Mouse (Mus musculus): ENCODE results near the gene Tex21.
"Not testable (repeated sequence)": the region's sequence is repeated elsewhere in the genome, so short reads cannot be mapped to it uniquely, and the experiment has no call there.

Gene Tex21

DNA sequence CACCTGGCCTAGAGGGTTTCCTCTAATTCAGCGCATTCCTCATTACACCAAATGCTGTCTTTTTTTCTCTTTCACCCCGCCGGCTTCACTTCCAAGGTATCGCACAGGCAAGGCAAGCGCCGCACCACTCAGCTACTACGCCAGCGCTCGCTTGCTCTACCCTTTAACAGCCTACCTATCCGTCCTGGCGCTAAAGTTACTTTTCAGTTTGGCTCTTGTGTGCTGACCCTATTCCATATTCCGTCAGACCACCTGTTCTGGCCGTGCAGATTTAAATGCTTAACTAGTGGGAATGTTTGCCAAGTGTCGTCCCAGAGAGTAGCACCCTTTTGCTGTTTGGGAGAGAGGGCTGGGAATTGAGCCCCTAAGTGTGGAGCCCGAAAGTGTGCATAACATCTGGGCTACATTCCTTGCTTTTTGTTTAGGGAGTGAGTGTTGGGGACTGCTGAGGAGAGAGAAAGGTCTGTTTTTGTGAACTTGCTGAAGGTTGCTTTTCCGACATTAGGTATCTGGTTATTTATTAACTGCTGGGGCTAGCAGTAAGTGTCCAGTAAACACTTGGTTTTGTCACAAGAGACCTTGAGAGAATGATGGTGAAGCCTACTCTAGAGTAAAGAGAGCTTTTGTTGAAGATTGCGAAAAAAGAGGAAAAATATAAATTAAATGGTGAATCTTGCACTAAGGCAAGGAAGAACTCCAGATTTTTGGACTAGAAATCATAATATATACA is 9.7 kb upstream of the Tex21 start:
- peak in 1 of 2 experiments; percentile 14 for DNase-seq

DNA sequence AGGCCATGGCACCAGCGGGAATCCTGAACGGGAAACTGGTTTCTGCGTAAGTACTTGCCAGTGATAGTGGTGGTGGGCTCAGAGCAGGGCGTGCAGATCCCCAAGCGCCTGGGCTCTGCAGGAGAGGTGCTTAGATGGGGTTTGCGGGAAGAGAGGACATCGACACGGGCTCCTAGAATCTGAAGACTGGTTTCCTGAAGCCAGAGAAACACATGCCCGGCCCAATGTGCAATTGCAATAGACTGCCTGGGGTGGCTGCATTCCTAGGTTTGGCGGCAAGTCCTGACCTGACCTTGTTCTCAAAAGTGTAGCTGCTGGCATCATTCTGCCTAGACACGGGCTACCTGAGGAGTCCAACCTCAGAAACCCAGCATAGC is 8.9 kb upstream of the Tex21 start:
- DNase-seq = no peak

DNA sequence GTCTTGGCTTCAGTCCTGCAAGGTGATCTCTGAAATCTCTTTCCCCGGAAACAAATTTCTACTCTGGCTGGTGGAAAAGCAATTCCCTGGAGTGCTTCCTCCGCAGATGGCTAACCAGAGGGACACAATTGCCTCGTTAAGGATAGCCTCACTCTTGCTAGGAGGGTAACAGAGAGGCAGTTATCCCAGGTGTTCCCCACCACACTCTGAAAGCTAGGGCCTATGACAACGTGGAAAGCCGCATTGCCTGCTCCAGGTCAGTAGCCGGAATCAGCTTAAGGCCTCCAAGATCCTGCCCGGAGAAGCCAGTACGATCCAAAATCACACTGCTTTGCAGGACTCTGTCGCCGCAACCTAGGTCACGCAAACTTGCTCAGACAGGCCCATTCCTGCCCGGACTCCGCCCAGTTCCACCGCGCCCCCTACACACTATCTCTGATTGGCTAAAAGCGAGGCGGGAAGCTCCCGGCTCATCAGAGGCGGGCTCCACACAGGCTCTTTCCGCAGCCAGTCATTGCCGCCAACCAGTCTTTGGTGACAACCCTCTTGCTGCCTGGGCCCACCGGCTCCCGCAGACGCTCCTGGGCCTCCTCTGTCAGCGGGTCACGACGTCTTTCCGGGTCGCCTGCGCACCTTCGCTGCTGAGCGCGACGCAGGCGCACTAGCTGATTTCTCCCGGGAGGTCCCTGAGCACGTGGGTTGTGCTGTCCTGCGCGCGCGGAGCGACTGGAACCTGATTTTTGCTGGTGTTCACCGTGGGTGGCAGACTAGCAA is 8.4 kb upstream of the Tex21 start, which contains the start of gene Mthfd1:
Gene Mthfd1, plus strand, starts transcription at position 574 of the 774 bp plus-strand sequence.
- peak; percentile 81 to 89 for DNase-seq

DNA sequence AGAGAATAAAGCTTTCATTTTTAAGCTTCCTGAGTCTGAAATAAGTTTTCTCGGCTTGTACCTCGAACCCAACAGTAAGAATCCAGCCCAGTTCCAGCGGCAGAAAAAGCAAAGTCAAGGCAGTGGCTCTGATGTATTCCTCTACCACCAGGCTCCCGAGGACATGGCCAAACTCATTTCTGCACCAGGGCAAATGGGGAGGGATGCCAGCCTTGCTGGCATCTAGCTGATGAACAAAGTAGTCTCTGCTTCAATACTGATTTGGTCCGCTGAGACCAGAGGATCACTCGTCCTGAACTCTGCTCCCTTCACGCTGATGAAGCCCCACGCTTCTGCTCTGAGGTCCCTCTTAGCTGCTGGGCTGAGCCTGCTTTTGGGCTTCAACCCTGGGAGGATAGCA is 7.4 kb upstream of the Tex21 start:
- DNase-seq = no peak

DNA sequence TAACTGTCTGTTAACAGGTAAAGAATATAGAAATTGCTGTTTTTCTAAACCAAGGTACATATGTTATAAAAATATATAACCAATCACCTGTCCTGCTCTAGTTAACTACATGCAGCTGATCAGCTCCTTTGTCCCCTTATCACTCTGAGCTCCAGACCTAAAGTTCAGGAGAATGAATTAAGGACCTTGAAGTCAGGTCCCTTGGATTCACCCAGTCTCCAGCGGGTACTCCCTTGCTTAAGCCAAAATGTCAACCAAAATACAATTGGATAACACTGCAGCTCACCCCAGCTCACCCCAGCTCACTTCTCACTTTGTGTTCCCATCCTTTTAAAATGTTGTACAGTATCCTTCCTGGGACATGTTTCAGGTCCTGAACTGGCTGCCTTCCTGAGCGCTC is 7.0 kb upstream of the Tex21 start:
- no peak for DNase-seq

DNA sequence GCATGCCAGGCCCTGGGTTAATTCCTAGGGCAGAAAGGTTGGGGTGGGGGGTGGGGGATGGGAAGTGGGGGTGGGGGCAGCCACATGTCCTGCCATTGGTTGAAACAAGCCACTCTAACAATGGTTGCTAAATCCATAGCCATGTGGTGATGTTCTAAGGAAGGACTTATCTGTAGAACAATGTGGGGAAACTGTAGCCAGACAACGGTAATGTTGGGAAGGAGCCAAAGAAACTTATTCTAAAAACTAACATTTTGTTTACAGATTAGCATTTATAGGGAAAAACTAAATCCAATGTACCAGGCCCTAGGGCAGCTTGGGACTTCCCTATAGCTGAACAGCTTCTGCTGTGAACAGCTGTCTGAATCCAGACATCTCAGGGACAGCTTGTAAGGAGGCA is 6.5 kb upstream of the Tex21 start:
- DNase-seq = no peak

DNA sequence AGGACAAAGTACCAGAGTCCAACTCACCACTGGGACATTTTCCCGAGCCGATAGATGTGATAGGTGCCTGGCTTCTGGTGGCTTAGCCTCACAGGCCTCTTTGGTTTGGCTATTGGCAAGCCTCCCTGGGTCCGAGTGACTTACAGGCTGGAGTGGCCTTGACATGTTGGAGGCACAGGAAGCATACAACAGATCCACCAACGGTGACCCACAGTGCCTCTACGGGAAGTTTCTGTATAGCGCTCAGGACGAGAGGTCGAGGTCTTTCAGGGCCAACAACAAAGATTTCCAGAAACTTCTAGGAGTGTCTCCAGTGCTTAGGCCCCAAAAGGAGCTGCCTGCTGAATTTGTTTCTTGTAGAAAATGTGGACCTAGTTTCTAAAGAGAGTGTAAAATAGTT is 1.6 kb downstream of the Tex21 start:
- no peak for DNase-seq

DNA sequence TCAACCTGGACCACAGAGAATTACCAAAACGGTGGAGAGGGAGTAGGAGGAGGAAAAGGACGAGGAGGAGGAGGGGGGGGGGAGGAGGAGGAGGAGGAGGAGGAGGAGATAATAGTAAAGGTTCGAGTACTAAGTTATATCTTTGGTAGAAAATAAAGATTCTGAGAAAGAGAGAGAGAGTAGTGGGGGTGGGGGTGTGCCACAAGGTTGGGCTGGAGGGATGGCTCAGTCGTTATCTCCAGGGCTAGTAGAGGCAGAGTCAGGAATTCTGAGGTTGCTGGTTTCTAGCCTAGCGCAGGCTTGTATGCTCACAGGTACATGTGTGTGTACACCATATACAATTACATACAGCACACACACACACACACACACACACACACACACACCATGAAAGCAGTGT is 4.7 kb downstream of the Tex21 start:
- DNase-seq = no peak

DNA sequence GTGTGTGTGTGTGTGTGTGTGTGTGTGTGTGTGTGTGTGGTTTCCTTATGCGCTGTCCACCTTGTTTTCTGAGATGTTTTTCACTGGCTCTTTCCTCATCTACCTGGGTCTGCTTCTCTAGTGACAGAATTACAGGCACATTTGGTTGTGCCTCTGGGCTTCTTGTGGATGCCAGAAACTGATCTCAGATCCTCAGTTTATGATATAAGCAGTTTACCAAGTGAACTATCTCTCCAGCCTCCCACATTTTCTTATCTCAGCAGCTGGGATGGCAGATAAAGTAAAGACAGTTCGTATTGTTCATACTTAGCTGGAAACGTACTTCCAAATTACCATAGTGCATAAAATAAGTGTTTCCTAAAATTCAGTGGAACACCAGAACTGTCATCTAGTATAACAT is 5.5 kb downstream of the Tex21 start:
- DNase-seq = no peak

DNA sequence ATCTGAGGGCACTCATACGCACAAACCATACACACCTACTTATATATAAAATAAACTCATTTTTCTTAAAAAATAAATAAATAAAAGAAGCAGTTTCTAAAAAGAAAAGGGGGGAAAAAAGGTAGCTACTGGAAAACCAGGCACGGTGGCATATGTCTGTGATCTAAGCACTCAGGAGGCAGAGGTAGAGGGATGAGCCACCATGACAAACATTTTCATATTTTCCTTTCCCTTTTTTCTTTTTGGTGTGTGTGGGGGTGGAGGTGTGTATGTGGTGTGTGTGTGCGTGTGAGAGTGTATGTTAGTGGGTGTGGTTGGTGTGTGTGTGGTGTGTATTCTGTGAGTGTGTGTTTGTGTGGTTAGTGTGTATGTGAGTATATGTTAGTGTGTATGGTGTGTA is 5.9 kb downstream of the Tex21 start:
- no peak for DNase-seq

DNA sequence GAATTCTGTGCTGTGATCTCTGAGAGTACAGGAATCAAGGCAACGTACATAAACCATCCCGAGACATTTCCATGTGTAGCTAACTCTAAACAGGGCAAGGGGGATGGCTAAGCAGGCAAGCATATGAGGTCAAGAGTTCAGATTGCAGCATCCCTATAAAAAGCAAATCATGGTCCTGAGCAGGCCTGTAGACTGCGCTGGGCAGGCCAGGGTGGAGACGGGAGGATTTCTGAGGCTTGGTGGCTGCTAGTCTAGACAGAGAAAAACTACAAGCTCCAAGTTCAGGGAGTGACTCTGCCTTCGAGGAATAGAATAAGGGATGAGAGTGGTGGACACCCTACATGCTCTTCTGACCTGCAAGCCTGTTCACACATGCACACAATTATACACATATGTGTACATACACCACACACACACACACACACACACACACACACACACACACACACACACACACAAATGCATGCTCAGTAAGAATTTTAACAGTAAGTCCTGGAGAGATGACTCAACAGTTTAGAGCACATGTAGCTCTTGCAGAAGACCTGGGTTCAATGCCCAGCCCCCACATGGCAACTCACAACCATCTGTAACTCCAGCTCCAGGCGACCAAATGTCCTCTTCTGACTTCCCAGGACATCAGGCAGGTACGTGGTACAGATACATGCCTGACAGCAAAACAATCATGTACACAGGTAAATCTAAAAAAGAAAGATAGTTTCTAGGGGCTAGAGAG is 6.5 kb downstream of the Tex21 start:
- DNase-seq = no peak

DNA sequence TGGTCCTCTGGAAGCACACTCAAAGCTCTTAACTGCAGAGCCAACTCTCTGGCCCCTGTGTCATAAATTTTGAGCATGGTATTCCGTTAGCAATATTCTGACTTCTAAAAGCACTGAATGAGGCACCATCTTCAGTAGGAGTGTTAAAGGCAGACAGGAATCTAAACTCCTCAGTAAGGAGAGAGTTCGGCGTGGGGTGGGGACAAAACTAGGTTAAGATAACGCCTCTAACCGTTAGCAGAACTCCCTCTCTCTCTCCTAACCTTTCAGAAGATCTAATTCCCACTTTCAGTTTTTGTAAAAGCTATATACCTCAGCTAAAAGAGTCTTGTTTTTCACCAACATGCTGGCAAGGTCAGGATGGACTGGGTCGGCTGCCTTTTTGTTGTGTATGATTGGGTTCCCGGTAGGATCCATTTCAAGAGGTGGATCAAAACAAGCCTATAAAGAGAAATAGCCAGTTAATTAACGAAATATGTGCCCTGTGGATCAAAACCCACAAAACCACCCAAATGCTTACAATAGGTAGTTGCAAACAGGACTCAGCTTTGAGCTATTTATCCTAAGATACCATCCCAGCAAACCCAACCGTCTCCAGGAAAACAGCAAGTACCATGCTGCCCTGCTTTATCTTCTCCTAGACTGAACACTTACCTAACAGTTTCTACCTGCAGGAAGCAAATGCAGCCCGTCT is 7.3 kb downstream of the Tex21 start:
- DNase-seq = no peak

DNA sequence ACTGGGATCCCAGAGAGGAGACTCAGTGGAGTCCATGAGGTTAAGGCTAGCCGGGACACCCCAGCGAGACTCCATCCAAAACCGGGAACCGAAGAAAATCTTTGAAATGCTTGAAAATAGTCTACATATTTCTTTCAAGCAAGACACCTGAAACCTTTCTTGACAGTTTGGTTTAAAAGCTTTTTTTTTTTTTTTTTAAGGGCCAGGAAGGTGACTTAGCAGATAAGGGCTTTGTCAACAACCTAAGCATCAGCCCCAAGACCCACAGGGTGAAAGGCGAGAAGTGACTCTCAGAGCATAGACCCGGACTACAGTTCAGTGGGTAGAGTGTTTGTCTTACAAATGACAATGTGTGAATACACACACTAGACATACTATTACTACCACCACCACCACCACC is 11.3 kb downstream of the Tex21 start:
- DNase-seq = no peak

DNA sequence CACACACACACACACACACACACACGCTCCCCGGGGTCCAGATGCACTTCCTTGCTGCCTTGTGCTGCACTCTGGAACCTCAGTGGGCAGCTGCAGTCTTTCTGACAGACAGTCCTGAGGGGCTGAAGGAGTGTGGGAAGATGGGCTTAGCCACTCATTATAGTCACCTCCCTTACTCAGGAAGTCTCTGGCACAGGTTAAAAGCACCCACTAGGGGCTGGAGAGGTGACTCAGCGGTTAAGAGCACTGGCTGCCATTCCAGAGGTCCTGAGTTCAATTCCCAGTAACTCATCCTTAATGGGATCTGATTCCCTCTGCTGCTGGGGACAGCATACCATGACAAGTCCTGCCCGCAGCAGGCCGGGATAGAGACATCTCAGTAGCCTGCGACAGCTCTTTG is 15.9 kb downstream of the Tex21 start:
- DNase-seq = no peak

DNA sequence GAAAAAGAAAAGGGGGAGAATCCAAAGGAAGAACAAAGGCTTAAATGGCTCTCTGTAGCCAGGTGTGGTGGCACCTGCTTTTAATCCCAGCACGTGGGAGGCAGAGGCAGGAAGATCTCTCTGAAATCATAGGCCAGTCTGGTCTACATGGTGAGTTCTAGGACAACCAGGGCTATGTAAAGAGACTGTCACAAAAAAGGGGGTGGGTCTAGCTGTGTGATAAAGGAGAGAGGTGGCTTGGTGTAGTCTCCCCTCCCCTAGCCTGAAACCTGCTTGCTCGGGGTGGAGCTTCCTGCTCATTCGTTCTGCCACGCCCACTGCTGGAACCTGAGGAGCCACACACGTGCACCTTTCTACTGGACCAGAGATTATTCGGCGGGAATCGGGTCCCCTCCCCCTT is 24.4 kb downstream of the Tex21 start:
- DNase-seq = not testable (repeated sequence)

DNA sequence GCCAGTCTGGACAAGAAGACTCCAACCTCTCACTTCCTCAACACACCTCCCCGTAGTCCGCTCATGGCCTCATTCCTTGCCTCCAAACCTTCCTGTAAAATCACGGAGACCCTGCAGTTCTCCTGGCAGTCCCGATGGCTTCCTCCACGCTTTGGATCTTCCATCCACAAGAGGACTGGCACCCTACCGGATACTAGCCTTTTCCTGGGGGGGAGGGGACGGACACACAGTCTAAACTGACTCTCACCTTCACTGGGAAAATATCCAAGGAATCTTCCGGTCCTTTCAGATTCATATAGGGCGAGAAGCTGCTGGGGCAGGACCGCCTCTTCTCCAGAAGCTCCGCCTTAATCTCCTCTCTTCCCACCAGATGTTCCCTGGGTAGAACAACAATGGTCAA is 29.8 kb downstream of the Tex21 start:
- no peak for DNase-seq

DNA sequence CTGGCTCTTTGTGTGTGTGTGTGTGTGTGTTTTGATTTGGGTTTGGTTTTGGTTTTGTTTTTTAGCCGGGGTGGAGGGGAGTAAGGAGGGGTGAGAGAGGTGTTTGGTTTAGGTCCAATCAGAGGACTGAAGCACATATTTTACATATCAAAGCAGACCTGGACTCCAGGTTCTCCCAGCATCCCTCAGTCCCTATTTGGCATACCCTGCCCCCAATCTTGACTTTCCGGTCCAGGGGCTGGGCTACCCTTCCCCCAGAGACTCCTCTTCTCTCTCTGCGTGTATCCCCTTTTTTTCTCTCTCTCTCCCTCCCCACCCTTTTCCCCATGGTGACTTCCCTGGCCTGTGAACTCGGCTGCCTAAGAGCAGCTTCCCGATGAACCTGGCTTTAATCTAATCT is 31.4 kb downstream of the Tex21 start:
- no peak for DNase-seq

DNA sequence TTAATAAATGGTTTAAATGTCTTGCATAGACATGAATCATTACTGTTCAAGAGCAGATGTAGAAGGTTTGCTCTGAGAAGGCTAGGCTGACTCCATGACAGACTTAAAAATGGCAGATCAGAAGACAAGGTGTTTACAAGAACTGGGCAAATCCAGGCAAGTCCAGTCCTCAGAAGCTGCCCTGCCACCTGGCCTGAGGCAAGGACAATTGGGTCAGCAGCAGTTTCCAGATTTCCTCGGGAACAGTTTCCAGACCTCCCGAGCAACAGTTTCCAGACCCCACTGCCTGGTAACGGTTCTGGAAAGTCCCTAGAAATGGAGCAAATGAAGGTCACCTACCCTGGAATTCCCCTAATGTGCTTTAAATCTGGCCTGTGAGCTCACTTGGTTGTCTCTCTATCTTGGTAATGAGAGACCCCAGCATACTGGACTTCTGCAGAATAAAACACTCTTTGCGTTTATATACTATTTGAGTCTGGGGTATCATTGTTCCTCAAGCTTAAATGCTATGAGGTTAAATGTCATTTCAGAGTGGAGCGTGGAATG is 37.0 kb downstream of the Tex21 start:
- no peak for DNase-seq

DNA sequence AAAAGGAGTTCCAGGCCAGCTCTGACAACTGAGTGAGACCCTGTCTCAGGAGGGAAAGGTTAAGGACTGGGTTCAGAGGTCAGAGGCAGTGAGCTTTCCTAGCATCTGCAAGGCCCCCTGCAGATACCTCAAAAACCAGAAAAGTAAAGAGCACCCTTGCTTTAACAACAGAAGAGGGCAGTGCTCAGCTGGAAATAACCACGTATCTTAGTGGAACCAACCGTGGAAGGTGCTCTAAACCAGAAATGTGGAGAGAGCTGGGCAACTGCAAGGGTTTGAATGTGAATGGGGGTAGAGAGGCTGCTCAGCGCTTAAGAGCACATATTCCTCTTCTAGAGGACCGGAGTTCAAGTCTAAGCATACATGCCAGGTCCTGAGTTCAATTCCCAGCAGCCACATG is 46.2 kb downstream of the Tex21 start:
- DNase-seq = no peak

DNA sequence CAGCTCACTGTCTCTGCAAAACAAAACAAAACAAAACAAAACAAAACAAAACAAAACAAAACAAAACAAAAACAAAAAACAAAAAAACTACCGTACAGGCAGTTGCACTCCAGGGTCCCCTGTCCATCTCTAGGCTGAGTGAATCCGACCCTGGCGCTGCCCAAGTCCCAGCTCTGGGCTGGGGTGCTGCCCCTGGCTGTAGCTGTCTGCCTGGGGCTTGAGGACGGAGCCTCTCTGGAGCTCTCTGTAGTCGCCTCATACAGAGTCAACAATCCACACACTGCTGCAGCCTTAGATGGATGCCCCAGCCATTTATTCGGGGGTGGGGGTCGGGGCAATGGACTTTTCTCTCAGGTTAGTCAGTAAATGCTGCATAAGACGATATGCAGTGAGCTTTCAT is 49.5 kb downstream of the Tex21 start:
- DNase-seq = no peak

DNA sequence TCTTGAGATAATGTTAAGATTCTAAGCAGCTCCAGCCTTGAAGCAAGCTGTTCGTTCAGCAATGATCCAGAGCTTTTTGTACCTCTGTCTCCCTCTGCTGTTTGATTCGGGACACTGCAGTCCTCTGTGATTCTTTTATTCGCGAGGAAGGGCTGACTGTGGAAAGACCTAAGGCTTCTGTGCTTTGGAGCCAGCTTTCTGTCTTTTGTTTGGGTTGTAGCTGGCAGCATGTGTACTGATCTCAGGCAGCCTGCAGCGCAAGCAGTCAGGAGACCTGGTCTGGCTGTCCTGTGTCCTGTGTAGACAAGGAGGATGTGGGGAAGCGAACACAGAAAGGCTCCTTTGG is 49.9 kb downstream of the Tex21 start:
- peak; percentile 19 to 67 for DNase-seq

DNA sequence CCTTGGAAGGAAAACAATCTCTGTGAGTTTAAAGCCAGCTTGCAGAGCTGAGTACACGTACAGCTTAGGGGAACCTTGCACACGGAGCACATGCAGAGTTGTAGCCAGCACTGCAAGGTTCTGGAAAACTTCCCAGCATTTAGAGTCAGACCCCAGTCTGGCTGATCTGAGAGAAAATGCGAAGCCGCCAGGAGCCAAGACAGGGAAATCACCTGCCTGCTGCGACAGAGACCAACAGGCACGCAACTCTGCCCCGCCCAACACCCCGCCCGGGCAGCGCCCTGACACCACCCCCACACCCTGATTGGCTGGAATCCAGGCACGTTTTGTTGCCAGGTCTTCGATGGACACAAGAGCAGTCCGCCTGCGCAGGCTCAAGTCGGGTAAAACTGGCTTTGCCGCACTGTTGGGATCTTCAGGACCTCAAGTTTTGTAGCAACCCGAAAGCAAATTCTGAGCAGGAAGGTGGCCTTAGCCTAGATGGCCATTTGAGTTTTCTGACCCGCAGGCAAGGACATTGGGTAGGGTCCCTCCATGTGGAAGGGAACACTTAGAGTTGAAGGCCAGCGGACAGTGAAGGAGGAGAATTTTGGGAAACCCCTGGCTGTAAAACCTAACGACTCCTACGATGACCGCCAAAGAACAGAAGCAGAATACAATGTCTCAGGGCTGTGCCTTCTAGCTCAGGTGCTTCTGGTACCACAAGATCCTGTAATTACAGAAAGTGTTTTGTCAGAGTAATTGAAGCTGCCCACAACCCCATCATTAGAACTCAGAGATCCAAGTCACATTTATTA is 50.4 kb downstream of the Tex21 start:
- DNase-seq = peak; percentile 72 to 80

Data from spleen, adult 18-20 months (tissue).